Mouse (Mus musculus) limb, embryonic 11.5 days (tissue): ENCODE results near the gene Mrgprx1. TPM values are rescaled to one million over a fixed set of nuclear protein-coding genes. Genes with fewer than 3 reads are reported as not detected.

Experiments used
- ATAC-seq: fragments of 200-750 bp; cut with Nextera tagmentation; 2 replicates; pipeline ENCODE4 v1.8.0; 2017; ENCODE audit warnings: low read depth; ENCODE audit not compliant: insufficient number of reproducible peaks, low FRiP score, low TSS enrichment
- DNase-seq: peaks from one replicate; pipeline ENCODE4 v3.0.0-alpha.2; 2015; ENCODE audit warnings: low spot score
- H3K27ac ChIP-seq: fragments of 300-500 bp; sonication (generic); replicated peaks from 2 replicates; pipeline ENCODE4 v1.5.1; 2014; ENCODE audit warnings: low read depth, mild to moderate bottlenecking, low read length
- H3K27me3 ChIP-seq: fragments of 300-500 bp; sonication (generic); 2 replicates; pipeline ENCODE4 v1.6.1; 2014; ENCODE audit warnings: mild to moderate bottlenecking, low read length, mixed read lengths; ENCODE audit not compliant: control insufficient read depth, insufficient read depth
- H3K36me3 ChIP-seq: fragments of 300-500 bp; sonication (generic); 2 replicates; pipeline ENCODE4 v1.6.1; 2014; ENCODE audit warnings: mild to moderate bottlenecking, low read length, moderate library complexity, mixed read lengths; ENCODE audit not compliant: control insufficient read depth, insufficient read depth
- H3K4me1 ChIP-seq: fragments of 300-500 bp; sonication (generic); 2 replicates; pipeline ENCODE4 v1.6.1; 2014; ENCODE audit warnings: low read length, mixed read lengths; ENCODE audit not compliant: control insufficient read depth, insufficient read depth
- H3K4me2 ChIP-seq: fragments of 300-500 bp; sonication (generic); 2 replicates; pipeline ENCODE4 v1.6.1; 2014; ENCODE audit warnings: low read depth, mild to moderate bottlenecking, moderate library complexity; ENCODE audit not compliant: severe bottlenecking
- H3K4me3 ChIP-seq: fragments of 300-500 bp; sonication (generic); 2 replicates; pipeline ENCODE4 v1.5.1; 2014; ENCODE audit warnings: low read depth, low read length
- H3K9ac ChIP-seq: fragments of 300-500 bp; sonication (generic); 2 replicates; pipeline ENCODE4 v1.6.1; 2014; ENCODE audit warnings: mild to moderate bottlenecking, low read length
- H3K9me3 ChIP-seq: fragments of 300-500 bp; sonication (generic); 2 replicates; pipeline ENCODE4 v1.6.1; 2016; ENCODE audit warnings: low read length; ENCODE audit not compliant: control insufficient read depth
- WGBS: fragments of 180-500 bp; shearing (Covaris S2); extraction: QIAGEN DNeasy Blood & Tissue Kit; methylation state at CpG from one replicate; pipeline ENCODE4 v1.1.7; 2014; 5-methylcytosine and 5-hydroxymethylcytosine counted together
- polyA plus RNA-seq: library from polyadenylated mRNA; unstranded; fragments of >200 nt; fragmentation: Nextera tagmentation; extraction: Ambion mirVana; gene quantifications from 2 replicates; pipeline ENCODE4 v1.2.1, GENCODE M21; 2014

Gene Mrgprx1
- polyA plus RNA-seq, result not detected in 2 replicates

- no peak within 1 kb of the TSS for H3K4me2 ChIP-seq
- DNase-seq, result no peak
- H3K27ac ChIP-seq, result no peak within 1 kb of the TSS
- ATAC-seq, result no peak
- H3K4me1 ChIP-seq, result no peaks in the 10 kb centered on the region
- H3K9ac ChIP-seq, result no peak within 1 kb of the TSS
- H3K27me3 ChIP-seq, result no peaks in the 10 kb centered on the region
- no peaks in the 10 kb centered on the region for H3K9me3 ChIP-seq
- no peak within 1 kb of the TSS for H3K4me3 ChIP-seq
- no peaks in the 10 kb centered on the region for H3K36me3 ChIP-seq
- 88% methylated on average over 3 of the region's 3 CpGs for WGBS
Measured at GRCm38 (mm10) chr7:48027497-48027896, at the start of gene Mrgprx1. TSS of gene Mrgprx1 (minus strand) at chr7:48027597.

GRCm38 (mm10) chr7:48075521-48075920, 48.1 kb upstream of the Mrgprx1 start:
- Histone ChIP-seq H3K4me1 (no peaks in the 10 kb centered on the region), H3K36me3 (no peaks in the 10 kb centered on the region), H3K27me3 (no peaks in the 10 kb centered on the region), H3K9ac (no peak overlapping the region), H3K4me2 (no peak overlapping the region), H3K27ac (no peak overlapping the region), H3K4me3 (no peak overlapping the region), H3K9me3 (no peaks in the 10 kb centered on the region)
- DNase-seq (no peak), ATAC-seq (no peak)

GRCm38 (mm10) chr7:48046475-48047185, 19.2 kb upstream of the Mrgprx1 start:
- Histone ChIP-seq H3K4me3 (no peak overlapping the region), H3K4me2 (no peak overlapping the region), H3K9ac (no peak overlapping the region), H3K36me3 (no peaks in the 10 kb centered on the region), H3K27ac (no peak overlapping the region), H3K4me1 (no peaks in the 10 kb centered on the region), H3K9me3 (no peaks in the 10 kb centered on the region), H3K27me3 (no peaks in the 10 kb centered on the region)
- no peak for ATAC-seq
- 86% methylated on average over 4 of the region's 4 CpGs for WGBS
- DNase-seq, result no peak

GRCm38 (mm10) chr7:48044046-48044445, 16.6 kb upstream of the Mrgprx1 start:
- 54% methylated on average over 1 of the region's 1 CpGs for WGBS
- Histone ChIP-seq H3K4me3 (no peak overlapping the region), H3K36me3 (no peaks in the 10 kb centered on the region), H3K9ac (no peak overlapping the region), H3K27ac (no peak overlapping the region), H3K27me3 (no peaks in the 10 kb centered on the region), H3K4me1 (no peaks in the 10 kb centered on the region), H3K4me2 (no peak overlapping the region), H3K9me3 (no peaks in the 10 kb centered on the region)
- DNase-seq (no peak), ATAC-seq (no peak)

- ATAC-seq (no peak), DNase-seq (no peak)
- no peak overlapping the region for H3K4me2 ChIP-seq
- no peaks in the 10 kb centered on the region for H3K4me1 ChIP-seq
- H3K9ac ChIP-seq, result no peak overlapping the region
- no peaks in the 10 kb centered on the region; the same call in 1 of the 2 replicates for H3K9me3 ChIP-seq
- WGBS, result 51% methylated on average over 2 of the region's 2 CpGs
- H3K4me3 ChIP-seq, result no peak overlapping the region
- H3K27me3 ChIP-seq, result no peaks in the 10 kb centered on the region
- H3K36me3 ChIP-seq, result no peaks in the 10 kb centered on the region
- no peak overlapping the region for H3K27ac ChIP-seq
Measured at GRCm38 (mm10) chr7:48017874-48018273, 9.5 kb downstream of the Mrgprx1 start.

- no peak for ATAC-seq
- Histone ChIP-seq H3K4me2 (no peak overlapping the region), H3K36me3 (no peaks in the 10 kb centered on the region), H3K9ac (no peak overlapping the region), H3K27ac (no peak overlapping the region), H3K9me3 (no peaks in the 10 kb centered on the region), H3K4me1 (no peaks in the 10 kb centered on the region), H3K4me3 (no peak overlapping the region), H3K27me3 (no peaks in the 10 kb centered on the region)
- 79% methylated on average over 3 of the region's 3 CpGs for WGBS
- no peak for DNase-seq
Measured at GRCm38 (mm10) chr7:47995689-47996088, 31.7 kb downstream of the Mrgprx1 start.

- Histone ChIP-seq H3K4me1 (no peaks in the 10 kb centered on the region), H3K27ac (no peak overlapping the region), H3K9me3 (no peaks in the 10 kb centered on the region), H3K4me3 (no peak overlapping the region), H3K27me3 (no peaks in the 10 kb centered on the region), H3K36me3 (no peaks in the 10 kb centered on the region), H3K4me2 (no peak overlapping the region), H3K9ac (no peak overlapping the region)
- ATAC-seq (no peak), DNase-seq (peak; percentile 21)
- WGBS, result 67% methylated on average over 1 of the region's 1 CpGs
Measured at GRCm38 (mm10) chr7:47986752-47987151, 40.6 kb downstream of the Mrgprx1 start.

GRCm38 (mm10) chr7:47981995-47982394, 45.4 kb downstream of the Mrgprx1 start, which contains the start of gene Mrgpra4:
TSS of gene Mrgpra4 (minus strand) at chr7:47982095.
- Histone ChIP-seq H3K27me3 (no peaks in the 10 kb centered on the region), H3K4me3 (no peak within 1 kb of the TSS), H3K9me3 (no peaks in the 10 kb centered on the region), H3K9ac (no peak within 1 kb of the TSS), H3K36me3 (no peaks in the 10 kb centered on the region), H3K4me1 (no peaks in the 10 kb centered on the region), H3K4me2 (no peak within 1 kb of the TSS), H3K27ac (no peak within 1 kb of the TSS)
- WGBS, result 88% methylated on average over 1 of the region's 1 CpGs
- ATAC-seq (no peak), DNase-seq (no peak)
